Mouse (Mus musculus): ENCODE results near the gene Spaca3.

GRCm38 (mm10) chr11:80902664-80903063 lies 44.5 kb downstream of the Spaca3 start:
- TF ChIP-seq CTCF (conservative IDR thresholded peaks at IDR 0.05; ENCODE audit: insufficient read depth, insufficient read length, low read depth, low read length): no peak
- TF ChIP-seq POLR2A (IDR thresholded peaks at IDR 0.05; ENCODE audit: low read depth, low read length): no peak

All from kidney, adult 2 months (tissue).